In the genomic region with DNA sequence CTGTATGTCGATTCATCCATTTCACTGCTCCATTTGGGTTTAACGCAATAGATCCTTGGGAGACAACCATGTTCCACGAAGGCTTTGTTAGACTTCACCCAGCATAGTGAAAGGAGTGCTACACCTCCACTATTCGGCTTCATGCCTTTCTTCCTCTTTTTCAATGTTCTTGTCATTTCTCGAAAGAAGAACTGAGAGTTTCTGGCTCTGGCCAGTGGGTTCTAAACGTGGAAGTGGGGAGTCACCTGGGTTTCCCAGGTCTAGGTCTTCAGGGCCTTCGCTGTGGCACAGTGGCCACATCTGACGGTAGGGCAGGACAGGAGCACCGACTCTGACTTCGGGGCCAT, we compare ENCODE assay signal across 8 mouse cellular contexts. TPM values are rescaled to one million over a fixed set of nuclear protein-coding genes. Genes with fewer than 3 reads are reported as not detected.
A peak's percentile ranks its signal among the peaks of the same experiment; 100 is the strongest.
DNase-seq lines count a peak whose midpoint lies in the region; ATAC-seq and TF ChIP-seq lines count a peak whose summit lies in the region.

No protein-coding gene starts in this region.

- no peak for DNase-seq in kidney, adult 2 months
- DNase-seq in kidney, postnatal 10 days = no peak
- DNase-seq in frontal cortex, adult 2 months (ENCODE audit: extremely low spot score in 1 of 2, low spot score in 1 of 2) = no peak
- no peak for DNase-seq in B cell, adult 2 months
- no peak for DNase-seq in kidney, postnatal 4 days

- no peak for TF ChIP-seq POLR2A in kidney, adult 2 months (IDR thresholded peaks at IDR 0.05; ENCODE audit: low read depth, low read length)

- H3K4me2 ChIP-seq in hindbrain, embryonic 15.5 days = peak overlapping the region; percentile 90
- H3K4me2 ChIP-seq in midbrain, embryonic 16.5 days (ENCODE audit: low read length) = peak overlapping the region; percentile 80; the same call in 1 of the 2 replicates

- H3K27ac ChIP-seq in kidney, adult 2 months (ENCODE audit: insufficient read depth, low read depth, low read length) = peak overlapping the region; percentile 40; the same call in 1 of the 2 replicates
- H3K27ac ChIP-seq in brown adipose tissue, adult 24 weeks (replicated peaks; ENCODE audit: low read depth, low read length) = peak overlapping the region; percentile 70
- peak overlapping the region; percentile 98 for H3K27ac ChIP-seq in hindbrain, embryonic 15.5 days (replicated peaks)
- peak overlapping the region; percentile 96; the same call in 1 of the 2 replicates for H3K27ac ChIP-seq in midbrain, embryonic 16.5 days (ENCODE audit: low read length)

- peak overlapping the region; percentile 90 for H3K9ac ChIP-seq in hindbrain, embryonic 15.5 days
- no peak overlapping the region for H3K9ac ChIP-seq in midbrain, embryonic 16.5 days (ENCODE audit: low read depth, low read length)

- H3K4me1 ChIP-seq in kidney, adult 2 months (ENCODE audit: control insufficient read depth, insufficient read depth, low read length) = peaks cover 7% of the 10 kb centered on the region; the same call in 1 of the 2 replicates
- peaks cover 6% of the 10 kb centered on the region for H3K4me1 ChIP-seq in brown adipose tissue, adult 24 weeks (ENCODE audit: control insufficient read depth, insufficient read depth, insufficient read length, low read length)
- peaks cover 15% of the 10 kb centered on the region for H3K4me1 ChIP-seq in hindbrain, embryonic 15.5 days (replicated peaks)
- peaks cover 10% of the 10 kb centered on the region for H3K4me1 ChIP-seq in midbrain, embryonic 16.5 days (ENCODE audit: control insufficient read depth, insufficient read depth, low read length)

- peak overlapping the region; percentile 76; the same call in 1 of the 2 replicates for H3K4me3 ChIP-seq in kidney, adult 2 months (ENCODE audit: insufficient read depth, low read depth, low read length)
- peak overlapping the region; percentile 77 for H3K4me3 ChIP-seq in brown adipose tissue, adult 24 weeks (ENCODE audit: insufficient read depth, low read depth, low read length)
- peak overlapping the region; percentile 90 for H3K4me3 ChIP-seq in hindbrain, embryonic 15.5 days
- H3K4me3 ChIP-seq in midbrain, embryonic 16.5 days (ENCODE audit: low read depth, low read length) = peak overlapping the region; percentile 88

- no peaks in the 10 kb centered on the region for H3K36me3 ChIP-seq in kidney, adult 2 months (ENCODE audit: control insufficient read depth, insufficient read depth, low read length)
- H3K36me3 ChIP-seq in hindbrain, embryonic 15.5 days = peaks cover 40% of the 10 kb centered on the region
- H3K36me3 ChIP-seq in midbrain, embryonic 16.5 days (ENCODE audit: control insufficient read depth, insufficient read depth, low read length) = peaks cover 37% of the 10 kb centered on the region

- ATAC-seq in hindbrain, embryonic 15.5 days (ENCODE audit: low FRiP score, low read depth) = no peak
- ATAC-seq in midbrain, embryonic 16.5 days = no peak

- no peaks in the 10 kb centered on the region for H3K27me3 ChIP-seq in kidney, adult 2 months (replicated peaks; ENCODE audit: control insufficient read depth, insufficient read depth, low read length)
- no peaks in the 10 kb centered on the region for H3K27me3 ChIP-seq in hindbrain, embryonic 15.5 days
- no peaks in the 10 kb centered on the region for H3K27me3 ChIP-seq in midbrain, embryonic 16.5 days (ENCODE audit: control insufficient read depth, insufficient read depth, low read depth, low read length)

- H3K9me3 ChIP-seq in hindbrain, embryonic 15.5 days = no peaks in the 10 kb centered on the region
- H3K9me3 ChIP-seq in midbrain, embryonic 16.5 days (replicated peaks; ENCODE audit: control insufficient read depth, low read length, poor library complexity, severe bottlenecking) = no peaks in the 10 kb centered on the region

- TF ChIP-seq CTCF in kidney, adult 2 months (conservative IDR thresholded peaks at IDR 0.05; ENCODE audit: insufficient read depth, insufficient read length, low read depth, low read length) = no peak

- 32% methylated on average over 10 of the region's 10 CpGs for WGBS in kidney, adult 2 months
- 33% methylated on average over 10 of the region's 10 CpGs for WGBS in hindbrain, embryonic 15.5 days
- WGBS in midbrain, embryonic 16.5 days = 38% methylated on average over 10 of the region's 10 CpGs

RNA-seq across cellular contexts. Expression of a gene that starts 0.3 kb away (rescaled TPM):
- 12.3 and 13.6 TPM in 2 replicates for polyA plus RNA-seq in kidney, adult 2 months (2012; rRNA removed)
- 2.2 and 3.7 TPM in 2 replicates for polyA plus RNA-seq in brown adipose tissue, adult 24 weeks (2012; ENCODE audit: insufficient read depth, insufficient read length, missing spikeins)
- 7.7 and 8.8 TPM in 2 replicates for polyA plus RNA-seq in hindbrain, embryonic 15.5 days (2015; fragmentation: Nextera tagmentation; extraction: Ambion mirVana)
- polyA plus RNA-seq in midbrain, embryonic 16.5 days (2015; fragmentation: Nextera tagmentation; extraction: Ambion mirVana) = 7.8 and 8.5 TPM in 2 replicates
- polyA plus RNA-seq in frontal cortex, adult 2 months (2012; rRNA removed) = 38.1 and 43.1 TPM in 2 replicates

RNA-seq across cellular contexts. Expression of a gene that starts 10.7 kb away (rescaled TPM):
- polyA plus RNA-seq in kidney, adult 2 months (2012; rRNA removed) = 48.2 and 57.6 TPM in 2 replicates
- 20.0 and 25.7 TPM in 2 replicates for polyA plus RNA-seq in brown adipose tissue, adult 24 weeks (2012; ENCODE audit: insufficient read depth, insufficient read length, missing spikeins)
- polyA plus RNA-seq in hindbrain, embryonic 15.5 days (2015; fragmentation: Nextera tagmentation; extraction: Ambion mirVana) = 21.9 and 25.6 TPM in 2 replicates
- polyA plus RNA-seq in midbrain, embryonic 16.5 days (2015; fragmentation: Nextera tagmentation; extraction: Ambion mirVana) = 21.5 and 24.6 TPM in 2 replicates
- 55.0 and 58.0 TPM in 2 replicates for polyA plus RNA-seq in frontal cortex, adult 2 months (2012; rRNA removed)

RNA-seq across cellular contexts. Expression of a gene that starts 16.7 kb away (rescaled TPM):
- 71.3 and 74.2 TPM in 2 replicates for polyA plus RNA-seq in kidney, adult 2 months (2012; rRNA removed)
- 46.7 and 53.9 TPM in 2 replicates for polyA plus RNA-seq in brown adipose tissue, adult 24 weeks (2012; ENCODE audit: insufficient read depth, insufficient read length, missing spikeins)
- 52.1 and 53.1 TPM in 2 replicates for polyA plus RNA-seq in hindbrain, embryonic 15.5 days (2015; fragmentation: Nextera tagmentation; extraction: Ambion mirVana)
- polyA plus RNA-seq in midbrain, embryonic 16.5 days (2015; fragmentation: Nextera tagmentation; extraction: Ambion mirVana) = 43.0 and 46.8 TPM in 2 replicates
- 33.7 and 36.1 TPM in 2 replicates for polyA plus RNA-seq in frontal cortex, adult 2 months (2012; rRNA removed)

RNA-seq across cellular contexts. Expression of a gene that starts 21.3 kb away (rescaled TPM):
- polyA plus RNA-seq in kidney, adult 2 months (2012; rRNA removed) = 1.0 and 1.5 TPM in 2 replicates
- polyA plus RNA-seq in brown adipose tissue, adult 24 weeks (2012; ENCODE audit: insufficient read depth, insufficient read length, missing spikeins) = not detected in 2 replicates
- polyA plus RNA-seq in hindbrain, embryonic 15.5 days (2015; fragmentation: Nextera tagmentation; extraction: Ambion mirVana) = 2.2 and 3.1 TPM in 2 replicates
- 1.1 and 2.2 TPM in 2 replicates for polyA plus RNA-seq in midbrain, embryonic 16.5 days (2015; fragmentation: Nextera tagmentation; extraction: Ambion mirVana)
- 0.29 and 0.38 TPM in 2 replicates for polyA plus RNA-seq in frontal cortex, adult 2 months (2012; rRNA removed)

RNA-seq across cellular contexts. Expression of a gene that starts 28.3 kb away (rescaled TPM):
- polyA plus RNA-seq in kidney, adult 2 months (2012; rRNA removed) = 18.5 and 18.6 TPM in 2 replicates
- 14.7 and 22.0 TPM in 2 replicates for polyA plus RNA-seq in brown adipose tissue, adult 24 weeks (2012; ENCODE audit: insufficient read depth, insufficient read length, missing spikeins)
- 11.1 and 13.1 TPM in 2 replicates for polyA plus RNA-seq in hindbrain, embryonic 15.5 days (2015; fragmentation: Nextera tagmentation; extraction: Ambion mirVana)
- 10.9 and 12.0 TPM in 2 replicates for polyA plus RNA-seq in midbrain, embryonic 16.5 days (2015; fragmentation: Nextera tagmentation; extraction: Ambion mirVana)
- polyA plus RNA-seq in frontal cortex, adult 2 months (2012; rRNA removed) = 33.4 and 38.4 TPM in 2 replicates

Comparison
In these comparisons a context has a peak if more than half of its experiments do, and no peak if none do; other contexts are left out.
1. H3K27ac ChIP-seq: peak in every context shown above with its lines; median percentile 98 in hindbrain, embryonic 15.5 days; 96 in midbrain, embryonic 16.5 days; 70 in brown adipose tissue, adult 24 weeks; 40 in kidney, adult 2 months.